Mouse (Mus musculus) adipocyte (in vitro differentiated cells): ENCODE data around the gene Irf3.

ENCODE experiments used
- DNase-seq: peaks from one replicate; pipeline ENCODE4 v3.0.0-alpha.2; 2016; ENCODE audit warnings: low spot score

Irf3 gene

DNA sequence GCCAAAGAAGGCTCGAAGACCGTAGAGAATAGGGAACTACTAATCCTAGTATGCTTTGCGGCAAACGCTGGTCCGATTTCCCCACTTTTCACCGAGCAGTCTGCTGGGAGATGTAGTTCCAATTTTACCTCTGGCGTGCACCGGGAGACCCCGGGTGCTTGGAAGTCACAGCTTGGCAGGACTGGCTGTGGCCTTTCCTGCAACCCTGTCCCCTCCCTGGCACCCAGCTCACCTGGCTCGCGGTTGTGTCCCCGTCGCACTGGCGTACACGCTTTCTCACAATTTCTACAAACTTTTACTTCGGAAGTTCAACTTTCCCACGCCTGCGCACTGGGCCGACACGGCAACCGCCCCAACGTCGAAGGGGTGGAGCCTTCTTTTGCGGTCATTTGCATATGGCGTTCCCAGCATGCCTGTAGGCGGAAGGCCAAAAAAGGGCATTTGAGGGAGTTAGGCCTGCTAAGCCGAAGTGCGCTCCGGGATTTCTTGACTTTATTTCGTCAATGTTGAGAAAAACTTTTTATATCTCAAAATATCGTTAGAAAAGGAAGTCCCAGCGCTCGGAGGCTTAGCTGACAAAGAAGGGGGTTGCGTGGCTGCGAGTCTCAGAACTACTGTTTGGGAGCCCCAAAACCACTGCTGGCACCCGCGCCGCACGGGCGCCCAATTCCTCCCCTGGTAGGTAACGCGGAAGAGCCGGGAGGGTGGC lies at the start of gene Irf3:
Gene Irf3 (plus strand): TSS at position 418 of the 709 bp plus-strand sequence.
- peak; percentile 97 for DNase-seq

GRCm38 (mm10) chr7:44949922-44950321 lies 47.5 kb upstream of the Irf3 start:
- DNase-seq: no peak

- DNase-seq: peak; percentile 70
These were observed 45.5 kb upstream of the Irf3 start for GRCm38 (mm10) chr7:44951960-44952359.

DNA sequence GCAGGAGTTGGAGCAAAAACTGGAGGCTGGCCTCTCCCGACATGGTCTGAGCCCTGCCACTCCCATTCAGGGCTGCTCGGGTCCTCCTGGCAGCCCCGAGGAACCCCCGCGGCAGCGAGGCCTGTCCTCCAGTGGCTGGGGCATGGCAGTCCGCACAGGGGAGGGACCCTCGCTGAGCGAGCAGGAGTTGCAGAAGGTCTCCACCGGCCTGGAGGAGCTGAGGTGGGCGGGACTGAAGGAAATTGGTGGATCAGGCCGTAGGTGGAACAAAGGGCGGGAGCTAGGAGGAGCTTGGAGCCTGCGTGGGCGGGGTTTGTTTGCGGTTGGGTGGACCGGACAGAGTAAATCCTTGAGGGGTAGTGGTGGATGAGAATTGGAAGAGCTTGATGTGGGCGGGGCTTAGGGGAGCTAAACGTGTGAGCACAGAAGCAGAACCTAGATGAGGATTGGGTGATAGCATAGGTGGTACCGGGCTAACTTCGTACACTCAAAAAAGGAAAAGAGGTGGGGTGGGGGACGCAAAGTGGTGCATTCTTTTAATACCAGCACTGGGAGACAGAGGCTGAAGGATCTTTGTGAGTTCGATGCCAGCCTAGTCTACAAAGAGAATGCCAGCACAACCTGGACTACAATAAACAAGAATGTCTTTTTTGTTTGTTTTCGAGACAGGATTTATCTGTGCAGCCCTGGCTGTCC lies 44.7 kb upstream of the Irf3 start:
- peak; percentile 86 for DNase-seq

- DNase-seq: no peak
These were observed 43.9 kb upstream of the Irf3 start for GRCm38 (mm10) chr7:44953561-44953960.

GRCm38 (mm10) chr7:44954091-44954885 lies 43.2 kb upstream of the Irf3 start:
- peak; percentile 74 for DNase-seq

DNA sequence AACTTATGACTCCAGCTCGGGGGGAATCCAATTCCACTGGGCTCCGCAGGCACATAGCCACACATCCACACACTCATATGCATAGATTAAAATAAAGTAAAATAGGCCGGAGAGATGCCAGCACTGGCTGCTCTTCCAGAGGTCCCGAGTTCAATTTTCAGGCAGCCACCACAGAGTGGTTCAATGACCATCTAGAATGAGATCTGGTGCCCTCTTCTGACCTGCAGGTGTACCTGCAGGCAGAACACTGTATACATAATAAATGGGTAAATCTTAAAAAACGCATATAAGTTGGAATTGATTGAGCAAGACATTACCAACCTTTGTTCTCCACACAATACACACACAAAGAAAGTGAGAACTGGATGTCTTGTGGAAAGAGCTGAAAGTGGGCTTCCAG lies 41.8 kb upstream of the Irf3 start:
- DNase-seq: no peak

- DNase-seq: no peak
These were observed 41.2 kb upstream of the Irf3 start for GRCm38 (mm10) chr7:44956266-44956665.

GRCm38 (mm10) chr7:44957183-44957835 lies 40.1 kb upstream of the Irf3 start:
- peak; percentile 23 for DNase-seq

- peak; percentile 59 for DNase-seq
These were observed 39.2 kb upstream of the Irf3 start for GRCm38 (mm10) chr7:44958208-44958607.

- DNase-seq: no peak
These were observed 38.2 kb upstream of the Irf3 start for GRCm38 (mm10) chr7:44959281-44959680.

GRCm38 (mm10) chr7:44959874-44960511 lies 37.5 kb upstream of the Irf3 start:
- no peak for DNase-seq

GRCm38 (mm10) chr7:44960512-44960910 lies 36.9 kb upstream of the Irf3 start:
- DNase-seq: no peak

DNA sequence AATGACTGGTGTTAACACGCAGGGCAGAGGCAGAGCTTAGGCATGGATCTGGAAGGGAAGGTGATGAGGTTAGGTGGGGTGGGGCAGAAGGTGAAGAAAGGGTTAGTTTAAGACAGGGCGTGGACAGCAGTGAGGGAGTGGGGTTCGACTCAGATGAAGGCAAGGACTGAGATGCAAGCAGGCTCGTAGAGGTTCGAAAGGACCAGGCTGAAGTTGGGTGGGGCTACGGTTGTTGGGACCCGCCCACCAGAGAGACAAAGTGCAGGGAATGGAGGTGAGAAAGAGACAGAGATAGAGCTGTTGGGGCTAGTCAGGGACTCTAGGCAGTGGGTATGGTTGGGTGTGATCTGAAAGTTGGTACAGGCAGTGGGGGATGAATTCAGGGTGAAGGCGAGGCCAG lies 35.1 kb upstream of the Irf3 start:
- DNase-seq: no peak

DNA sequence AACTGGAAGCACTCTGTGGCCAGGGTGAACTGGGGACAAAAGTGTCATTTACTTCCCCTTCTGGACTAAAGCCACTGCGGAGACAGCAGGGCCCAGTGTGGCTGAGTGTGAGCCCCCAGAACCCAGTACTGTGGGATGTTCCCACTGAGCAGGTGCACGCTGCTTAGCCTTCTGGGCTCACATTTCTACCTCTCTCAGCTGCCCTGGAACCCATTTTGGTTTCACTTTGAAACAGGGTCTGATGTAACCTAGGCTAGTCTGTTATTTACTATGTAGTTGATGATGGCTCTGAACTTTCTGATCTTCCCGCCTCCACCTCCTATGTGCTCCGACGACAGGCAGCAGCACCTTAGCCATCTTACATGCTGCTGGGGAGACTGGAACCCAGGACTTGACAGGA lies 34.6 kb upstream of the Irf3 start:
- no peak for DNase-seq

DNA sequence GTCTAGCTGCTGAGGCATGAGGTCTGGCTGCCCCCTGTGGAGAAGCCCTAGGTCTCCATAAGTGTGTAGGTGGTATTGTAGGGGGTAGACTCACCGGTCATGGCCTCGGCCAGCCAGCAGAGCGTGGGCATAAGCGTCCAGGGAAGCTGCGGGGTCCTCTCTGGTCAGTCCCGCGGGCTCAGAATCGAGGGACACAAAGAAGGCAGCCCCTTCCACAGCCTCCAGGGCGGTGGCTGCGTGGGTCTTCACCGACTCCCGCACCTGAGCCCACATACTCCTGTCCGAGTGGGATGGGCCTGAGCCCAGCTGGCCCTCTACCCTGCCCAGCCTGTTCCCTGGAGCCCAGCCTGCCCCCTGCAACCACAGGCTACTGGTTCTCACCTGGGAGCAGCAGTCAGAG lies 32.5 kb upstream of the Irf3 start:
- DNase-seq: no peak

- DNase-seq: no peak
These were observed 31.5 kb upstream of the Irf3 start for GRCm38 (mm10) chr7:44965975-44966374.

DNA sequence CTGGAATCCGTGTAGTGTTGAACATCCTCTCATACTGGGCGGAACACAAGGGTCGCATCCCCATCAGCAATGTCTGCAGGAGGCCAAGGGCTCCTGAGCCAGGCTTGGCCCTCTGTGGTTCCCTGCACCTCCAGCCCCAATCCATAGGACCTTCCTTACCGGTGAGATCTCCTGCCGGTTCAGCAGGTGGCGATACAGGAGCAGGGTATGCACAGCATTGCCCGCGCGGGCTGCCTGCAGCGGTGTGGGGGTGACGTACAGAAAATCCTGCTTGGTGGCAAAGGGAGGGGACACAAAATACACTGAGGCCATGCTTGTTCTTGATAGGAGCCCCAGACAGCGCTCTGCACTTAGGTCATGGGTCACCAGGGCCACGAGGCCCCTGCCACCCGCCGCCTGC lies 30.8 kb upstream of the Irf3 start:
- no peak for DNase-seq

GRCm38 (mm10) chr7:44970231-44970691 lies 27.2 kb upstream of the Irf3 start:
- no peak for DNase-seq

GRCm38 (mm10) chr7:44971142-44971541 lies 26.3 kb upstream of the Irf3 start:
- no peak for DNase-seq

DNA sequence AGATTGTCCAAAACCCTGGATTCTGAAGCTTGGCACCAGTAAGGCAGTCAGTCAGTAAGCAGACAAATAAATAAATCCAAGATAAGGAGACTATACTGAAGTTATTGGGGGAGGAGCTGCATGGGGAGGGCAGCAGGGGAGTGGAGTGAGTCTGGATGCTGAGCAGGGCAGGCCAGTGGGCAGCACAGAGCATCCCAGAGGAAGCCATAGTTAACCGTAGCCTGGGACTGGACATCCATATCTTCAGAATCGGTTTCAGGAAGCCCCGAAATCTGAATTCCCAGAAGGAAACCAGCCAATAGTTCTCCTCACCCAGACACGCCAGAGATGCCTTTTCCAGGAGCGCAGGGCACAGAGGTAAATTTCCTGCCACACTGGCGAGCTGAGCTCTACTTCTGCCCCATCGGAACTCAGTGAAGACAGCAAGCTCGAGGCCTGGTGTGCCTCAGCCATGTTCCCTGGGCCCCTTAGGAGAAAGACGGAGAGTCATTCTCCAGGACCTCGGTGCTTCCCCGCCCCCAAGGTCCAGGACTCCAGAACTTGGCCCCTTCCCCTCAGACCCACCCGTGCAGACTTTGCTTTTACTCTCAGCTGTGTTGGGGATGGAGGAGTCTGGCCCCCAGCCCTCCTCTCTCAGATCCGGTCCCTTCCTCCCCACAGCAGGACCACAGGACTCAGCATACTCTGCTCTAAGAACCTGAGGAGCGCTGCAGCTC lies 23.9 kb upstream of the Irf3 start:
- DNase-seq: no peak
